Mouse (Mus musculus) lung, embryonic 15.5 days (tissue): ENCODE data around the gene Unc5b. TPM values are rescaled to one million over a fixed set of nuclear protein-coding genes. Genes with fewer than 3 reads are reported as not detected.

ENCODE experiments used
- ATAC-seq: fragments of 200-750 bp; cut with Nextera tagmentation; 2 replicates; pipeline ENCODE4 v1.8.0; 2017; ENCODE audit warnings: moderate number of reproducible peaks, borderline replicate concordance; ENCODE audit not compliant: low FRiP score, low TSS enrichment; ENCODE audit errors: extremely low read depth
- H3K27ac ChIP-seq: fragments of 300-500 bp; sonication (generic); 2 replicates; pipeline ENCODE4 v1.5.1; 2015; ENCODE audit warnings: moderate library complexity, mild to moderate bottlenecking, inconsistent platforms
- H3K27me3 ChIP-seq: fragments of 300-500 bp; sonication (generic); 2 replicates; pipeline ENCODE4 v1.6.1; 2015; ENCODE audit warnings: inconsistent platforms
- H3K36me3 ChIP-seq: fragments of 300-500 bp; sonication (generic); 2 replicates; pipeline ENCODE4 v1.6.1; 2015; ENCODE audit warnings: inconsistent platforms
- H3K4me1 ChIP-seq: fragments of 300-500 bp; sonication (generic); 2 replicates; pipeline ENCODE4 v1.6.1; 2015; ENCODE audit warnings: inconsistent platforms
- H3K4me2 ChIP-seq: fragments of 300-500 bp; sonication (generic); 2 replicates; pipeline ENCODE4 v1.6.1; 2015; ENCODE audit warnings: inconsistent platforms, mild to moderate bottlenecking, moderate library complexity
- H3K4me3 ChIP-seq: fragments of 300-500 bp; sonication (generic); 2 replicates; pipeline ENCODE4 v1.5.1; 2015; ENCODE audit warnings: mild to moderate bottlenecking, inconsistent platforms
- H3K9ac ChIP-seq: fragments of 300-500 bp; sonication (generic); 2 replicates; pipeline ENCODE4 v1.6.1; 2015; ENCODE audit warnings: inconsistent platforms
- H3K9me3 ChIP-seq: fragments of 300-500 bp; sonication (generic); 2 replicates; pipeline ENCODE4 v1.6.1; 2016; ENCODE audit warnings: inconsistent platforms
- WGBS: fragments of 180-500 bp; shearing (Covaris S2); methylation state at CpG from one replicate; pipeline ENCODE4 v1.1.7; 2015; 5-methylcytosine and 5-hydroxymethylcytosine counted together
- polyA plus RNA-seq: library from polyadenylated mRNA; unstranded; fragments of >200 nt; fragmentation: Nextera tagmentation; extraction: Ambion mirVana; gene quantifications from 2 replicates; pipeline ENCODE4 v1.2.1, GENCODE M21; 2015

Gene Unc5b
- polyA plus RNA-seq, 1 experiment from 2014 or later: 7.7 TPM

DNA sequence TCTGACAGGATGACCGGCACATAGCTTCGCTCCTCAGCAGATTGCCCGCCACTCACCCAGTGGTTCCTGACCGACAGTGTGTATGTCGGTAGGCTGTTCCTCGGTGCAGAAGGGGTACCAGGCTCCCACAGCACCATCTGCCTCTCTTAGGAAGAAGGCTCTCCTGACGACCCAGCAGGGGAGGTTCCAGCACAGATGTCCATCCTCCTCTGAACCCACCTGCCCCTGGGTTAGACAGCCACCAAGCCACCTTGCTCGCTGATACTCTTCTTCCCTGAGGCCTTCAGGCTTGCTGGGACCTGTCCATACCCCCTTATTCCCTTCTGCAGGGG, 25.2 kb downstream of the Unc5b start:
- Histone ChIP-seq H3K36me3 (no peaks in the 10 kb centered on the region), H3K4me2 (no peak overlapping the region), H3K4me1 (peaks cover 78% of the 10 kb centered on the region), H3K4me3 (no peak overlapping the region), H3K9me3 (no peaks in the 10 kb centered on the region), H3K27me3 (no peaks in the 10 kb centered on the region), H3K27ac (no peak overlapping the region), H3K9ac (no peak overlapping the region)
- ATAC-seq: no peak
- 70% methylated on average over 8 of the region's 8 CpGs for WGBS

DNA sequence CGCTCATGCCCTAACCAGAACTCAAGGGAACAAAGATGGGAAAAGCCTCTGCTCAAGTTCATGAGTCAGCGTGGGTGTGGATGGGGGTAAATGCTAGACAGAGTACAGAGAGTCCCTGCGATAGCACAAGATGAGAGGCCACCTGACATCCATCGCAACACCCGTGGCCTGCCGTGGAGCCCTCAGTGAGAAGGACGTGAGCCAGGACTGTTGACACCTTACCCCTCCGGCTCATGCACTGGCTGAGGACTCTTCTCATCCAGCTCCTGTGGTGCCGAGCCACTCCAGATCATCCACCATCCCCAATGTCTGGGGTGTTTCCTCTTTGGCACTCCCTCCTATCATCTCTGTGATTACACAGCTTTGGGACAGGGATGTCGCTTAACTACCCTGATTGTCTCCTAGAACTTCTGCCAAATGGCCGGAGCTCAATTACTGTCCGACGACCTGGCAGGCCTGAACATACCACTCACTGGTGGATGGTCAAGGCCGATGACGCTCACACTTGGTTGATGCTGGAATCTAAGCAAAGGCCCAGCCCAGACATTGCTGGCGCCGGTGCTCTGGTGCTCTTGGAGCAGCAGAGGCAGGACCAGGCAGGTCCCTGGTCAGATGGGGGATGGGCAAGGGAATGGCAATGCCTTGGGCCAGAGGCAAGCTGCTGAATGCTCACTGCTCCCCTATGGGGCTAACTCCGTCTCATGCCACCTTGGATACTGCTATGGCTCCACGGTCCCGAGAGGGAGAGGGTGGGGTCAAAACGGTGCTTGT, 25.8 kb downstream of the Unc5b start:
- Histone ChIP-seq H3K9ac (no peak overlapping the region), H3K4me2 (no peak overlapping the region), H3K4me3 (no peak overlapping the region), H3K4me1 (peaks cover 82% of the 10 kb centered on the region), H3K9me3 (no peaks in the 10 kb centered on the region), H3K36me3 (no peaks in the 10 kb centered on the region), H3K27ac (no peak overlapping the region), H3K27me3 (no peaks in the 10 kb centered on the region)
- ATAC-seq: no peak
- 56% methylated on average over 21 of the region's 21 CpGs for WGBS

DNA sequence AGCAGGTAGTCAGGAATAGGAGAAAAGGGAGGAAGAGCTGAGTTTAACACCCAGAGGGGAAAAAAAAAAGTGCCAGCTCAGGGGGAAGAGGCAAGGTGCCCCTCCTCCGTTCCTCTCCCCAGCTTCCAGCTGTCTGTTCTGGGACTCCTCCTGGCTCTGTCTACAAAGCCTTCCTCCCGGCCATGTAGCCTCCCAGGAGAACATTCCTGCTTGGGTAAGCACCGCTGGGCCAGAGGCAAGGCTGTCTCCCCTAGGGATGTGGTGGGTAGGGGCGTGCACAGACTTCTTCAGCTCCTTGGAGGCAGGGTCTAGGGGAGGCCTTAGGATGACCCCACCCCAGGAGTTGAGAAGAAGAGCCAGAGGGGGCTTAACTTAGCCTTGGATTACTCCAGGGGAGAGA, 26.5 kb downstream of the Unc5b start:
- no peaks in the 10 kb centered on the region for H3K9me3 ChIP-seq
- no peak for ATAC-seq
- H3K36me3 ChIP-seq: no peaks in the 10 kb centered on the region
- no peak overlapping the region for H3K9ac ChIP-seq
- no peak overlapping the region for H3K4me2 ChIP-seq
- H3K4me3 ChIP-seq: no peak overlapping the region
- H3K27me3 ChIP-seq: no peaks in the 10 kb centered on the region
- peaks cover 89% of the 10 kb centered on the region for H3K4me1 ChIP-seq
- no peak overlapping the region for H3K27ac ChIP-seq
- 53% methylated on average over 4 of the region's 4 CpGs for WGBS

DNA sequence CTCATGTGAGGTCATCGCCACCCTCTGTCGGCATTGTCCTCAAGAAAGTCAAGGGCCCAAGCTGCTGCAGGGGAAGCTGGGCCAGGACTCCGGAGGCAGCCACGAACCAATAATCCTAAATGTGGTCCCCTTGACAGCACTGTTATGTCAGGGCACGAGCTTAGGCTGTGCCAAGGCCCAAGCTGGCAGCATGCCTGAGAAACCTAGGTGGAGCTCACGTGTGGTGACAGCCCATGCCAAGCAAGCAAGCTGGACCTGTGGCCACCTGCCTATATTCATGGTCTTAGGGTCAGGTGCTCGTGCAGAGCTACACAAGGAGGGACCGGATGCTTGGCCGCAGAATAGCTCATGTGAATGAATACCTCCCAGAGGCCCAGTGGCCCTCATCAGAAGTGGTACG, 27.4 kb downstream of the Unc5b start:
- H3K36me3 ChIP-seq: no peaks in the 10 kb centered on the region
- ATAC-seq: no peak
- no peaks in the 10 kb centered on the region for H3K27me3 ChIP-seq
- WGBS: 57% methylated on average over 10 of the region's 10 CpGs
- H3K4me1 ChIP-seq: peaks cover 92% of the 10 kb centered on the region
- no peak overlapping the region for H3K9ac ChIP-seq
- no peak overlapping the region for H3K4me3 ChIP-seq
- H3K27ac ChIP-seq: no peak overlapping the region
- H3K9me3 ChIP-seq: no peaks in the 10 kb centered on the region
- H3K4me2 ChIP-seq: no peak overlapping the region

DNA sequence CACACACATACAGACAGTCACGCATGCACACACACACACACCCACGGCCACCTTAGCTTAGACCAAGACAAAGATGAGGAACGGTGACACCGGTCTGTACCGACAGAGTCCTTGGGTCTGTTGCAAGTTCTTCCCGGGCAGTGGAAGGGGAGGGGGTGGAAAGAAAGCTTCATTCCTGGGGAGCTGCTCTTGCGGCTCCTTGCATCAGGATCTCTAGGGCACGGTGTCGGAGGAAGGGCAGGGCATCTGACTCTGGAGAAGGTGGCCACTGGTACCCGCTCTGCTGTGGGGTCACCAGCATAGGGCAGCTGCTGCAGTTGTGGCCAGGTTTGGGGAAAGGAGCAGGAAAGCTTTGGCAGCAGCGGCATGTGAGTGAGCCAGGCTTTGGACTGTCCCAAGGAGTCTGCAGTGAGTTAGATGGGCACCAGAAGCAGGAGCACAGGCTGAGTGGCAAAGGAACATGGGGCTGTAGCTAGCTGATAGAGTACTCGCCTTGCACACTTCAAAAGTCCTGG, 29.4 kb downstream of the Unc5b start:
- ATAC-seq: no peak
- H3K27me3 ChIP-seq: no peaks in the 10 kb centered on the region
- H3K27ac ChIP-seq: no peak overlapping the region
- no peak overlapping the region for H3K9ac ChIP-seq
- peaks cover 75% of the 10 kb centered on the region for H3K4me1 ChIP-seq
- H3K4me3 ChIP-seq: no peak overlapping the region
- 57% methylated on average over 12 of the region's 12 CpGs for WGBS
- H3K36me3 ChIP-seq: no peaks in the 10 kb centered on the region
- H3K9me3 ChIP-seq: no peaks in the 10 kb centered on the region
- H3K4me2 ChIP-seq: no peak overlapping the region

DNA sequence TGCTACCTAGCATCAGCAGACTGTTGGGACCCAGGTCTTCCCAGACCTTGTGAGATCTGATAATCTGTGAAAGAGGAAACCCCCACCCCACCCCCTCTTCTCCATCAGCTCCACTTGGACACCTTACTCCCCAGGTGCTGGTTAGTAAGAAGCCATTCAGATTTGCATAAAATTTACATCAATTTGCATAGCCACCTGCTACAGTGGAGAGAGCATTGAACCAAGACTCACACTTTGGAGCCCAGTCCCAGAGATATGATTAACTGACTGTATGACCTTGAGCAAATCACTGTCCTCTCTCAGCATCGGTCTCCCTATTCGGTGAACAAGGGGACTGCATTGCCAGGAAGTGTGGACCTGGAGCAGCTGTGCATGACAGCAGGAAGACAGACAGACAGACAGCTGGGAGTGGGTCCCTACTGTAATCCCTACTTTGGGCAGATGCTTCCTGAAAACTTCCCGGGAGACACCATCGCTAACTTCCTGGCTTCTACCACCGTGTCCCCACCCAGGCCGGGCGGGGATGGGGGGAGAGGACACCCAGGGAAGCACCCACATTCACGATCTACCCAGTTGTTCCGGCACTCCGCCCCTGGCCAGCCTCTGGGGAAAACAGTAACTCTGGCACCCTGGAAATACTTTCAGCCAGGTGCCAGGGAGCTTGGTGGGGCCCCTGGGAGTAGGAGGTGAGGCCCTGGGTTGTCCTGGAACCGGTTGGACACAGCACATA, 30.0 kb downstream of the Unc5b start:
- H3K27ac ChIP-seq: no peak overlapping the region
- H3K9me3 ChIP-seq: no peaks in the 10 kb centered on the region
- peaks cover 70% of the 10 kb centered on the region for H3K4me1 ChIP-seq
- H3K4me2 ChIP-seq: no peak overlapping the region
- H3K9ac ChIP-seq: no peak overlapping the region
- H3K27me3 ChIP-seq: no peaks in the 10 kb centered on the region
- WGBS: 33% methylated on average over 11 of the region's 11 CpGs
- ATAC-seq: no peak
- no peak overlapping the region for H3K4me3 ChIP-seq
- no peaks in the 10 kb centered on the region for H3K36me3 ChIP-seq

DNA sequence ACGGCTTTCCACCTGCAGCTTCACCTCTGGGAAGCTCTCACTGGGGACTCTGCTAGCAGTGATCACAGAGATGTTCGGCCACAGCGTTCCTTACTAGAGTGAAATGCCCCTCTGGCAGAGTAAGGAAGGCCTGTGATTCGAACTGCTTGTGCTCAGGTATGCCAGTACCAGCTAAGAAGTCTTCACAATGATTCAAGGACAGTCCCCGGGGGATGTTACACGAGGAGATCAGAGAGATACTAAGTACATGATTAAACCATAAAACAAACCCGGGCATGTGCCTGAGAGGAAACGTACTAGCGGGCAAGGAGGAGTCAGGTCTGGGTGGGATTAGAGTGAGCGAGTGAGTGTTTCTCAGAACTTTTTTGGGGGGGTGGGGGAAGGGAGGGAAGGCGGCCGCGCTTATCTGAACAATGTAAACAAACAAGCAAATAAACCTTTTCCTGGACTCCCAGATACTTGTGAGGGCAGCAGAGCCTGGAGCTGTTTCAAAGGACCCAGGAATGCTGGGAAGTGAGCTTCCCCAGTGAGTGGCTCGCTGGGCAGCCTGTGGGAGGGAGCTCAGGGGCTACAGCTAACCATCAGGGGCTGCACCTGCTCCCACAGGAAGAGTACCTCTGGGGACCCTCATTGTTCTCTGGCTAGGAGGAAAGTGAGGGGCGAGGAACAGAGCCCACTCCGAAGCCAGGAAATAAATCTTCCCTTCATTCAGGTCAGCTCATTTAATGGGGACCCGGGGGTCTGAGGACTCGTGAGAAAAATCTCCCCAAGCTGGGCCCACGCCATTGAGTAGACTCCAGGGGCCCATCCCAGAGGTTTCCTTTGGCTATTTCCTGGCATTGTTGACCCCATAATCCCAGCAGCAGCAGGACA, 30.9 kb downstream of the Unc5b start:
- no peaks in the 10 kb centered on the region for H3K36me3 ChIP-seq
- 14% methylated on average over 19 of the region's 19 CpGs for WGBS
- peaks cover 62% of the 10 kb centered on the region for H3K4me1 ChIP-seq
- no peak overlapping the region for H3K4me3 ChIP-seq
- H3K27ac ChIP-seq: peak overlapping the region; percentile 31
- H3K9ac ChIP-seq: no peak overlapping the region
- no peak for ATAC-seq
- H3K4me2 ChIP-seq: no peak overlapping the region
- no peaks in the 10 kb centered on the region for H3K9me3 ChIP-seq
- H3K27me3 ChIP-seq: no peaks in the 10 kb centered on the region

DNA sequence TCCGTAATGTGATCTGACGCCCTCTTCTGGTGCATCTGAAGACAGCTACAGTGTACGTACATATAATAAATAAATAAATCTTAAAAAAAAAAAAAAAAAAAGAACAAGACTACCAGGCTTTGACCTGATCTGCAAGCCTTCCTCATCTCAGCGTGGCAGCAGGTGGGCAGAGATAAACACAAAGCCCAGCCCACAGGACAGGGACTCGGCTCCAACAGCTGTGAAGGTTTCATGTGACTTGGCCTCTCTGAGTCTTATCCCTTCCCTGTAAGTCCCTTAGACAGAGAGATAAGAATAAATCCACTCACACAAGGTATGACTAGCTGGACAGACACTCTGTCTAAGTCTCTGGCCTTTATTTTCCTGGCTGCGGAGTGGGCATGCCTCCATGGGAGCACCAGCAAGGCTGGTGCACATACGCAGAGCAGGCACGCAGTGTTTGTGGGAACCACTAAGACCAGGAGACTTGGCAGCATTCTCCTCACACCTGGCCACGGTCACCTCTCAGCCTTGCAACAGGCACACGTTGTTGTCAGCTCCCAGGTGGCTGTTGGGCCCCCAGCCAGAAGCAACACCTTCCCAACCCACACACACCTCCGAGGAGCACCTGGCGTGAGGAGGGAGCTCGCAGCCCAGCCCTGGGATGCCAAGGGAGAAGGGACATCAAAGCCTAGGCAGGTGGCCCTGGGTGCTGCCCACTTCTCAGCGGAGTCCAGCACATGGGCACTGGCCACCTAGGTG, 33.5 kb downstream of the Unc5b start:
- Histone ChIP-seq H3K9ac (no peak overlapping the region), H3K4me2 (no peak overlapping the region), H3K4me3 (no peak overlapping the region), H3K27ac (no peak overlapping the region), H3K9me3 (no peaks in the 10 kb centered on the region), H3K36me3 (no peaks in the 10 kb centered on the region), H3K27me3 (no peaks in the 10 kb centered on the region), H3K4me1 (peaks cover 46% of the 10 kb centered on the region)
- WGBS: 60% methylated on average over 14 of the region's 14 CpGs
- ATAC-seq: no peak

DNA sequence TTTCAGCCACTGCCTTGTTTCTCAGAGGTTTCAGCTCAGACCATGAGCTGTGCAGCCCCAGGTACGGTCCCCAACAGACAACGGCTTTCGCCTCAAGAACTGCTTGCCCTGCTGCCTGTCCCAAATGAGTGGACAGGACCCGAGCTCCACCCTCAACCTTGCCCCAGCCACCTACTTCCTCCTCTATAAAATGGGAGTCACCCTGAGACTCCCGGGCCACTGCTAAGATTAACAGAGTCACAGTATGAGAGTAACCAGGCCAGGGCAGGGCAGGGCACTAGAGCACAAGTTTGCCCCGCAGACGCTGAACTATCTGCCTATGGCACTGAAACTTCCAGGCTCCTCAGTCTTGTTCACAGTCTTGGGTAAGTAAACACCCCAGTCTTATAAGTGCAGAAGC, 34.9 kb downstream of the Unc5b start:
- WGBS: 81% methylated on average over 7 of the region's 7 CpGs
- Histone ChIP-seq H3K4me2 (no peak overlapping the region), H3K9me3 (no peaks in the 10 kb centered on the region), H3K36me3 (no peaks in the 10 kb centered on the region), H3K9ac (no peak overlapping the region), H3K4me1 (peaks cover 44% of the 10 kb centered on the region), H3K27me3 (no peaks in the 10 kb centered on the region), H3K27ac (no peak overlapping the region), H3K4me3 (no peak overlapping the region)
- no peak for ATAC-seq

DNA sequence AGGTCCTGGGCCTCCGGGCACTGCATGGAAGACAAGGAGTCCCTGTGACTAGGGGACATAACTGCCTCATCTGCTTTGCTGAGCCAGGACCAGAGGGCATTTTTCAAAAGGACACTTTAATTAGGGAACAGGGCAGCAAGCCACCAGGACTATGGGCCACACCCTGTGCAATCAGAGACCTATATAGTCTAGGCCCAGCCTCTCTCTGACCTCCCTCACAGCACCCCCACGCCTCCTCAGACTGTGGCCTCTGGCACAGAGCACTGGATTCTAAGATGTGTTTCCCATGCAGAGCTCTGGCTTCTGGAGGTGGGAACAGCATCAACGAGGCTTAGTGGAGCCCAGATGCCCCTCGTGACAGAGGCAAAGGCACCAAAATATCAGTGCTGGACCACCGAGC, 35.4 kb downstream of the Unc5b start:
- no peak overlapping the region for H3K27ac ChIP-seq

DNA sequence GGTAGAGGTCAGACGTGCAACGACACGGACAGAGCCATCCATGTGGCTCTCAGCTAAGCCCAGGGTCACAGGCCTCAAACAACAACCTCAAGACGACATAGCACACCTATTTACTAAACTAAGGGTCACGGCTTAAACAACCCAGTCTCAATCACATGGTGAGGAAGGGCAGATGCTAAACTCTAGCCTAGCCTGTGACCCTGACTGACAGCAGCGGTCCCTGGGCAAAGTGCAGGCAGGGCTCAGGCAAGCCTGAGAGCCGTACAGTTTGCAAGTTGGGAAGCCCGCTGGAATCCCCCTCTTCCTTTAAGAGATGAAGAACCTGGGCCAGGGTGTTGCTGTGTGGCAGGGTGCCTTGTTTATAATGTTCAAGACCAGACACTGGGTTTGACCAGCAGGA, 36.6 kb downstream of the Unc5b start:
- Histone ChIP-seq H3K4me3 (no peak overlapping the region), H3K4me1 (peaks cover 27% of the 10 kb centered on the region; the same call in 1 of the 2 replicates), H3K9ac (no peak overlapping the region), H3K27ac (no peak overlapping the region), H3K36me3 (no peaks in the 10 kb centered on the region), H3K9me3 (no peaks in the 10 kb centered on the region), H3K27me3 (no peaks in the 10 kb centered on the region), H3K4me2 (no peak overlapping the region)
- 68% methylated on average over 8 of the region's 8 CpGs for WGBS
- no peak for ATAC-seq

More for the DNA sequence above, 35.4 kb downstream of the Unc5b start:
- no peak for ATAC-seq
- H3K27me3 ChIP-seq: no peaks in the 10 kb centered on the region
- no peaks in the 10 kb centered on the region for H3K9me3 ChIP-seq
- peaks cover 39% of the 10 kb centered on the region for H3K4me1 ChIP-seq
- H3K36me3 ChIP-seq: no peaks in the 10 kb centered on the region
- H3K4me3 ChIP-seq: no peak overlapping the region
- WGBS: 75% methylated on average over 5 of the region's 5 CpGs
- no peak overlapping the region for H3K9ac ChIP-seq
- no peak overlapping the region for H3K4me2 ChIP-seq
